Mouse (Mus musculus) heart, embryonic 12.5 days (tissue): Measurements from ENCODE around the gene Ugt1a1. TPM values are rescaled to one million over a fixed set of nuclear protein-coding genes. Genes with fewer than 3 reads are reported as not detected.

ENCODE experiments used
- ATAC-seq: fragments of 200-750 bp; cut with Nextera tagmentation; 2 replicates; pipeline ENCODE4 v1.8.0; 2017; ENCODE audit warnings: moderate TSS enrichment, moderate library complexity; ENCODE audit not compliant: insufficient number of reproducible peaks, low FRiP score
- H3K27ac ChIP-seq: fragments of 300-500 bp; sonication (generic); 2 replicates; pipeline ENCODE4 v1.5.1; 2016; ENCODE audit warnings: mild to moderate bottlenecking, moderate library complexity; ENCODE audit not compliant: poor library complexity, severe bottlenecking
- H3K27me3 ChIP-seq: fragments of 300-500 bp; sonication (generic); replicated peaks from 2 replicates; pipeline ENCODE4 v1.6.1; 2016; ENCODE audit warnings: mild to moderate bottlenecking, moderate library complexity
- H3K36me3 ChIP-seq: fragments of 300-500 bp; sonication (generic); 2 replicates; pipeline ENCODE4 v1.6.1; 2016; ENCODE audit warnings: mild to moderate bottlenecking, moderate library complexity
- H3K4me1 ChIP-seq: fragments of 300-500 bp; sonication (generic); replicated peaks from 2 replicates; pipeline ENCODE4 v1.6.1; 2016; ENCODE audit warnings: mild to moderate bottlenecking
- H3K4me2 ChIP-seq: fragments of 300-500 bp; sonication (generic); 2 replicates; pipeline ENCODE4 v1.6.1; 2016; ENCODE audit warnings: mild to moderate bottlenecking, moderate library complexity
- H3K4me3 ChIP-seq: fragments of 300-500 bp; sonication (generic); 2 replicates; pipeline ENCODE4 v1.5.1; 2016; ENCODE audit warnings: mild to moderate bottlenecking
- H3K9ac ChIP-seq: fragments of 300-500 bp; sonication (generic); 2 replicates; pipeline ENCODE4 v1.6.1; 2016; ENCODE audit warnings: mild to moderate bottlenecking, moderate library complexity
- H3K9me3 ChIP-seq: fragments of 300-500 bp; sonication (generic); replicated peaks from 2 replicates; pipeline ENCODE4 v1.6.1; 2016; ENCODE audit warnings: mild to moderate bottlenecking, moderate library complexity
- WGBS: fragments of 180-500 bp; shearing (Covaris S2); methylation state at CpG from one replicate; pipeline ENCODE4 v1.1.7; 2016; 5-methylcytosine and 5-hydroxymethylcytosine counted together
- polyA plus RNA-seq: library from polyadenylated mRNA; unstranded; fragments of >200 nt; fragmentation: Nextera tagmentation; extraction: Ambion mirVana; gene quantifications from 2 replicates; pipeline ENCODE4 v1.2.1, GENCODE M21; 2016

Gene Ugt1a1
- polyA plus RNA-seq, 1 experiment from 2014 or later = 0.22 TPM

DNA sequence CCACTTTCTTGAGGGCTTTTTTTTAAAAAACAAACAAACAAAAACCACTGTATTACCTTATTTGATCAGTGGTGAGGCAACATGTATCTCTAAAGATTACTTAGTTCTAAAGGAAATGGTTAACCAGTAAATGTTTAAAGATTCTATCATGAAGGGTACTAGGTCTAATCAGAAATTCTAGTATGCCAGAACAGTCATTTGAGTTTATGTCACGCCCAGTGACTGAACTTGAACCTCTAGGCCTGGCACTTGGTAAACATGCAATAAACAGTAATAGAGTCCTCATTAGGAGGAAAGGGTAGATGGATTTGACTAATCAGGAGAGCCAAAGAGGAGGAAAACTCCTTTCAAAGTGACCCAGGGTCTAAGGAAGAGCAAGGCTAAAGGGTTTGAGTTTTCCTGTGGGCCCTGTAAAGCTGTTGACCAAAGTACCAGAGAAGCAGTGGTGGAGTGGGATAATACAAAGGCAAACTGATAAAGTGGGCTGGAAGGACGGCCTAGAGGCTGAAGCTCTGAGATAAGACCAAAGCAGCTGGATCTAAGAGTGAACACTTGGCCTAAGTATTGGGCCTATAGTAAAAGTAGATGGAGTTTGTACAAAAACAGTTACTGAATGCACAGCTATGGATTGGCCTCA, 4.8 kb upstream of the Ugt1a1 start:
- peak overlapping the region; percentile 9; the same call in 1 of the 2 replicates for H3K27ac ChIP-seq
- 56% methylated on average over 2 of the region's 2 CpGs for WGBS
- peak; percentile 74; the same call in 1 of the 2 replicates for ATAC-seq

DNA sequence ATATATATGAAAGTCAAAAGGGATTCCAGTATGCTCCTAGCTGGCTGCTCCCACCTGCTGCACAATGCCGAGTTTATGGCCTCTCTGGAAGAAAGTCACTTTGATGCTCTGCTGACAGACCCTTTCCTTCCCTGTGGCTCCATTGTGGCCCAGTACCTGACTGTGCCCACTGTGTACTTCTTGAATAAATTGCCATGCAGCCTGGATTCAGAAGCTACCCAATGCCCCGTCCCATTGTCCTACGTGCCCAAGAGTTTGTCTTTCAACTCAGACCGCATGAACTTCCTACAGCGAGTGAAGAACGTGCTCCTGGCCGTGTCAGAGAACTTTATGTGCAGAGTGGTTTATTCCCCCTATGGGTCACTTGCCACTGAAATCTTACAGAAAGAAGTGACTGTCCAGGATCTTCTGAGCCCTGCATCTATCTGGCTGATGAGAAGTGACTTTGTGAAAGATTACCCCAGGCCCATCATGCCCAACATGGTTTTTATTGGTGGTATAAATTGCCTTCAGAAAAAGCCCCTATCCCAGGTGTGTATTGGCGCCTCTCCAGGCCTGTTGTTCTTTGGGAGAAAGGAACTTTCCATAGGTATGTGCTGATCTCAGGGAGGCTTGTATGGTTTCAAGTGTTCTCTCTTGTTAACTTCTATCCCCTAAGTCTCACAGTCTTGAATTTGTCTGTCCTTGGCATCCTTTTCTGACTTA, 734 bp downstream of the Ugt1a1 start:
- 0 out of 2 replicates have a peak, but pooled peaks have one; percentile 16 for ATAC-seq
- Histone ChIP-seq H3K4me3 (no peak overlapping the region), H3K4me2 (no peak overlapping the region), H3K27ac (no peak overlapping the region), H3K9ac (no peak overlapping the region), H3K27me3 (no peaks in the 10 kb centered on the region), H3K4me1 (no peaks in the 10 kb centered on the region), H3K9me3 (peaks cover 54% of the 10 kb centered on the region), H3K36me3 (no peaks in the 10 kb centered on the region)
- WGBS = 54% methylated on average over 8 of the region's 8 CpGs

More for the DNA sequence above, 4.8 kb upstream of the Ugt1a1 start:
- H3K27me3 ChIP-seq = peaks cover 3% of the 10 kb centered on the region; the same call in 1 of the 2 replicates
- H3K9ac ChIP-seq = no peak overlapping the region
- H3K4me1 ChIP-seq = no peaks in the 10 kb centered on the region
- peaks cover 7% of the 10 kb centered on the region for H3K9me3 ChIP-seq
- H3K36me3 ChIP-seq = no peaks in the 10 kb centered on the region
- no peak overlapping the region for H3K4me2 ChIP-seq
- no peak overlapping the region for H3K4me3 ChIP-seq

DNA sequence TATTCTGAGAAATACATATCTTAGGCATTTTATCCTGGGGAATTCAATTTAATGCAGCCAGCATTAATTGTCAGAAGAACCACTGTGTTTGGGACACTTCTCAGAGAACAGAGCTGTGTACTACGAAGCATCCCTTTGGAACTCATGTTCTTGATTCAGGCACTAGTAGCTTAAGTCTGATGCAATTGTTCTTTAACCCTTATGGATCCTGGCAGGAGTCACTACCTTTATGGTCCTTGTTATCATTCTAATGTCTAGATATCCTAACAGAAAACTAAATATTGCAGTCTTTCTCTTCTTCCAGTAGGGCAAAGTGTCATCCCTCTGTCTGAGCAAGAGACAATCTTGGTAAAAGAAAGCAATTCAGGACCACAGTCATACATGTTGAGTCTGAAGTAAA, 1.3 kb downstream of the Ugt1a1 start:
- Histone ChIP-seq H3K9me3 (peaks cover 57% of the 10 kb centered on the region), H3K9ac (no peak overlapping the region), H3K27me3 (no peaks in the 10 kb centered on the region), H3K36me3 (no peaks in the 10 kb centered on the region), H3K4me2 (no peak overlapping the region), H3K4me1 (no peaks in the 10 kb centered on the region), H3K27ac (no peak overlapping the region), H3K4me3 (no peak overlapping the region)
- 67% methylated on average over 1 of the region's 1 CpGs for WGBS
- no peak for ATAC-seq

DNA sequence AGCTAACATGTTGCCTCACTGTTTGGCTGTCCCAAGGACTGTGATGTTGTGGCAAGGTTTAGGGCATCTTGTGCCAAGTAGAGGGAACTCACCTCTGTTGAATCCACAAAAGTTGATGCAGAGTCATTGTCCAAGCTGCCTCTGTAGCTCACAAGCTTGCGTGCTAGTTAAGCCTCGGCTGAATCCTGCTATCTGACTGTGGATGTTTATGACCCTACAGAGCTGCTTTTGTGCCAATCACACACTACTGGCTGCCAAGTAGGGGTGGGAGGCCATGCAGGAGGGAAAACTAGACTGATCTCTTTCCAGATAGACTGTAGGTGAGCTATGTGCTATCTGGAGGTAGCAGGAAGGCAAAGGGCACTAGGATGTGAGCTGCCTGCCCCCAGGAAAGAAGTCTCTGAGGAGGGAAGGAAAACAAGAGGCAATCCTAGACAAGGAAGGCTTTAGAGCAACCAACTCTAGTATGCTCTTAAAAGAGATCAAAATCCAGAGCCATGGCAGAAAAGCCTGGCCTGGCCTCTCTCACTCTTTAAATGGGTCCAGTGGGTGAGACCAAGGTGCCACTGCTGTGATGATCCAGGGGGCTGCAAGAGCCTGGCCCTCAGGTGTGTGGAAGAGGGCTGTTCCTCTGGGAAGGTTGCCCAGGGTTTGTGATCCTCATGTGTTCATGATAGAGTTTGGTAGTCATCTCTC, 2.2 kb downstream of the Ugt1a1 start:
- no peaks in the 10 kb centered on the region for H3K36me3 ChIP-seq
- no peak overlapping the region for H3K9ac ChIP-seq
- no peaks in the 10 kb centered on the region for H3K27me3 ChIP-seq
- ATAC-seq = 0 out of 2 replicates have a peak, but pooled peaks have one; percentile 5
- 66% methylated on average over 2 of the region's 2 CpGs for WGBS
- no peaks in the 10 kb centered on the region for H3K4me1 ChIP-seq
- no peak overlapping the region for H3K27ac ChIP-seq
- H3K9me3 ChIP-seq = peaks cover 57% of the 10 kb centered on the region
- no peak overlapping the region for H3K4me2 ChIP-seq
- H3K4me3 ChIP-seq = no peak overlapping the region

DNA sequence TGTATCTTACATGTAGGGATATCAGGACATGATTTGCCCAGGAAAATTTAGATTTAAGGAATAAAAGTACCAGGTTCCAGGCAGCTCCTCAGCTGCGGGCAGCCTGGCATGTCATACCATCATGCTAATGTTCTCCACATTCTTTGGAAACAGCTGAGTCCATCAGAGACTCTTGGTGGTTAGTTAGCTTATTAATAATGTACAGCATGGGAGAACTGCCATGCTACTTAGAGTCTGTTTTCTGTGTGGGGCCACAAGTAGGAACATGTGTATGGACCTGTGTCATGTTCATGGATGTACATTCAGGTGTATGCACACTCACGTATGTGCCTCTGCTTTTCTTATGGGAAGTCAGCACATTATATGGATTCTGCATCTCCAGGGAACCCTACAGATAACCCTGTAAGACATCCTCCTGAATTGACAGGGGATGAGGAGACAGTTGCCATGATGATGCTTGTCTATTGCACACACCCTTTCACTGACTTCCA, 2.7 kb downstream of the Ugt1a1 start:
- H3K9ac ChIP-seq = no peak overlapping the region
- 70% methylated on average over 2 of the region's 2 CpGs for WGBS
- no peak overlapping the region for H3K4me2 ChIP-seq
- H3K4me1 ChIP-seq = no peaks in the 10 kb centered on the region
- no peak overlapping the region for H3K4me3 ChIP-seq
- ATAC-seq = no peak
- no peak overlapping the region for H3K27ac ChIP-seq
- H3K36me3 ChIP-seq = no peaks in the 10 kb centered on the region
- no peaks in the 10 kb centered on the region for H3K27me3 ChIP-seq
- peaks cover 57% of the 10 kb centered on the region for H3K9me3 ChIP-seq

DNA sequence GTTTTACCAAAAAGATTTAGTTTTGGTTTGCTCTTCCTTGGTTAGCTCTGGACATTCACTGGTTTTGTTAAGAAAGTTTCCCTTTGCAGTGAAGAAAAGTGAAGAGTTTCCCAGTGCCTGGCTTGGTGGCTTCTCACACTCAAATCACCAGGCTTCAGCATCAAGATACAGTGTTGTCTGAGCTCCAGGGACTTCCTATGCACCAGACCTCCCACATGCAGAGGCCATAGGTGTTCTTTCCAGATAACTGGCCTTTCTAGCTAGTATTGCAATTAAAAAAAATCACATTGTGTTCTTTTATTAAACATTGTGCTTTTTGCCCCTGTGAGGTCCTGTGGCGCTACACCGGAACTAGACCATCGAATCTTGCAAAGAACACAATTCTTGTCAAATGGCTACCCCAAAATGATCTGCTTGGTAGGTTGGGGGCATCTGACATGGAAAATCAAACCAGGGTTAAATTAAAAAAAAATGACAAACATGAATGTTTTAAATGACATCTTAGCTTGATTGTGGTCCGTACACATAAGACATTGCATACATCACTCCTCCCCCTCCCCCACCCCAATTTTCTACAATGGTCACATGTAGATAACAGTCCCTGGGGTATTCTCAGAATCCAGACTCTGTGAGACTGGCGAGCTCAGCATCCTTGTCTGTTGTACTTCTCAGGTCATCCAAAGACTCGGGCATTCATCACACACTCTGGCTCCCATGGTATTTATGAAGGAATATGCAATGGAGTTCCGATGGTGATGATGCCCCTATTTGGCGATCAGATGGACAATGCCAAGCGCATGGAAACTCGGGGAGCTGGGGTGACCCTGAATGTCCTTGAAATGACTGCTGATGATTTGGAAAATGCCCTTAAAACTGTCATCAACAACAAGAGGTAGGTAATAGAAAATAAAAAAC, 4.0 kb downstream of the Ugt1a1 start:
- Histone ChIP-seq H3K27me3 (no peaks in the 10 kb centered on the region), H3K4me2 (no peak overlapping the region), H3K4me1 (no peaks in the 10 kb centered on the region), H3K36me3 (no peaks in the 10 kb centered on the region), H3K4me3 (no peak overlapping the region), H3K9ac (no peak overlapping the region), H3K27ac (no peak overlapping the region), H3K9me3 (peaks cover 54% of the 10 kb centered on the region)
- no peak for ATAC-seq
- WGBS = 63% methylated on average over 10 of the region's 10 CpGs

DNA sequence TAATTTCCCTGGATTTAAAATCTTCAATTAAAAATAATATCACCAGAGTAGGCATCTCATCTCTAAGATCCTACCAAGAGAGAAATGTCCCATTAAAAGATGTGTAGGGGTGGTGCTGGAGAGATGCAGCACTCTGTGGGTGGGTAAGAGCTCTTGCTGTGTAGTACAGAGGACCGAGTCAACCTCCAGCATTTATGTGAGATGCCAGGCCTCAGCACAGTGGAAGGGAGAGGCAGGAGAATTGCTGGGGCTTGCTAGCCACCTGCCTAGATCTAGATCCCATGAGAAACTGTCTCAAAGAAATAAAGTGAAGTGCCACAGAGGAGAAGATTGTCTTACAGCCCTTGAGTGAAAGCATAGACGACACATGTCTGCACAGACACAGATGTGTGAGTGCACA, 4.8 kb downstream of the Ugt1a1 start:
- Histone ChIP-seq H3K27me3 (no peaks in the 10 kb centered on the region), H3K9ac (no peak overlapping the region), H3K9me3 (peaks cover 53% of the 10 kb centered on the region), H3K36me3 (no peaks in the 10 kb centered on the region), H3K4me2 (no peak overlapping the region), H3K4me3 (no peak overlapping the region), H3K4me1 (no peaks in the 10 kb centered on the region), H3K27ac (no peak overlapping the region)
- ATAC-seq = no peak
- 47% methylated on average over 2 of the region's 2 CpGs for WGBS

DNA sequence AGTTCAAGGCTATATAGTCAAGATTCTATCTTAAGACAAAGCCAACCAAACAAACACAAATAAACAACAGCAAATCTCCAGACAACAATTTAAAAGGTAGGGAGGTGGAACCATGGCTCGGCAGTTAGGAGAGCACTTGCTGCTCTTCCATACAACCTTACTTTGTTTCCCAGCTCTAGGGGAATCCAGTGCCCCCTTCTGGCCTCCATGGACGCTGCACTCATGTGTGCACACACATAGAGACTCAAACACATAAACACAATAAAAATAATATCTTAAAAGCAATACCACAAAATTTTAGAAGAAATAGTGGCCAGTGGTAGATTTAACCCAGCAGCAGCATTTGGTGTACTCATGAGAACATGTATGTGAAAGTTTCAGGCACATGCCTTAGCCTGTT, 5.4 kb downstream of the Ugt1a1 start:
- Histone ChIP-seq H3K9ac (no peak overlapping the region), H3K4me1 (no peaks in the 10 kb centered on the region), H3K4me3 (no peak overlapping the region), H3K27ac (no peak overlapping the region), H3K36me3 (no peaks in the 10 kb centered on the region), H3K9me3 (peaks cover 47% of the 10 kb centered on the region), H3K4me2 (no peak overlapping the region), H3K27me3 (no peaks in the 10 kb centered on the region)
- ATAC-seq = no peak
- 49% methylated on average over 2 of the region's 2 CpGs for WGBS

DNA sequence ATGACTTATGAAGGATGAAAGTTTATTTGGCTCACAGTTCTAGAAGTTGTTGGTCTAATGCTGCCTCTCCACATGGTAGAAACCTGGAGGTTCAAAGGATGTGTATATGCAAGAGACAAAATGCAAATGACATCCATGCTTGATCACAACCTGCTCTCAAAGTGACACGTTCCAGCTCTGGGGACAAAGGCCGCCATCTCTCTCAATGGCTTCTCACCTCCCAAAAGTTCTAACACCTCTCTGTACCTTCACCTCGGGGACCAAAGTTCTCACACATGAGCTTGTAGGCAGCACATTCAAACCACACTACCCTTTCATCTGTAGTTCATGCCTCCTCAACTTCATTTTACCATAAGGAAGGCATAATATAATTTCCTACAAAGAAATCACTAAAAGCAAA, 5.8 kb downstream of the Ugt1a1 start:
- H3K4me1 ChIP-seq = no peaks in the 10 kb centered on the region

DNA sequence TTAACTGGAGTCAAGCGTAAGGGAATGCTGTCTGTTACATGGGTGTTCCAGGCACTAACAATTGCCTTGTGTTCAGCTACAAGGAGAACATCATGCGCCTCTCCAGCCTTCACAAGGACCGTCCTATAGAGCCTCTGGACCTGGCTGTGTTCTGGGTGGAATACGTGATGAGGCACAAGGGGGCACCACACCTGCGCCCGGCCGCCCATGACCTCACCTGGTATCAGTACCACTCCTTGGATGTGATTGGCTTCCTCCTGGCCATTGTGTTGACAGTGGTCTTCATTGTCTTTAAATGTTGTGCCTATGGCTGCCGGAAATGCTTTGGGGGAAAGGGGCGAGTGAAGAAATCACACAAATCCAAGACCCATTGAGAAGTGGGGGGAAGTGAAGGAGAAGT, 6.3 kb downstream of the Ugt1a1 start:
- no peak overlapping the region for H3K9ac ChIP-seq
- H3K27ac ChIP-seq = no peak overlapping the region
- 66% methylated on average over 9 of the region's 9 CpGs for WGBS
- H3K9me3 ChIP-seq = peaks cover 41% of the 10 kb centered on the region
- ATAC-seq = no peak
- no peak overlapping the region for H3K4me3 ChIP-seq
- no peak overlapping the region for H3K4me2 ChIP-seq
- H3K4me1 ChIP-seq = no peaks in the 10 kb centered on the region
- no peaks in the 10 kb centered on the region for H3K36me3 ChIP-seq
- H3K27me3 ChIP-seq = no peaks in the 10 kb centered on the region

More for the DNA sequence above, 5.8 kb downstream of the Ugt1a1 start:
- H3K4me3 ChIP-seq = no peak overlapping the region
- no peaks in the 10 kb centered on the region for H3K27me3 ChIP-seq
- H3K4me2 ChIP-seq = no peak overlapping the region
- no peaks in the 10 kb centered on the region for H3K36me3 ChIP-seq
- H3K9ac ChIP-seq = no peak overlapping the region
- 34% methylated on average over 3 of the region's 3 CpGs for WGBS
- peaks cover 43% of the 10 kb centered on the region for H3K9me3 ChIP-seq
- no peak for ATAC-seq
- no peak overlapping the region for H3K27ac ChIP-seq
